Mouse (Mus musculus) G1E (cell line): Measurements from ENCODE around the gene Pde1c.

ENCODE experiments used
- CTCF ChIP-seq: IDR thresholded peaks from 2 replicates; pipeline ENCODE4 v1.5.1; 2012; ENCODE audit warnings: low read depth, low read length, inconsistent platforms, mixed read lengths
- GATA1 ChIP-seq: IDR thresholded peaks from 2 replicates; pipeline ENCODE4 v1.6.1; 2012; ENCODE audit warnings: borderline replicate concordance, low read length, inconsistent platforms, mixed read lengths
- TAL1 ChIP-seq: conservative IDR thresholded peaks from 2 replicates; pipeline ENCODE4 v1.6.1; 2012; ENCODE audit warnings: low read depth, low read length, inconsistent platforms, mixed read lengths

GRCm38 (mm10) chr6:56322799-56323198, 246.1 kb downstream of the Pde1c start:
- TF ChIP-seq CTCF (no peak), GATA1 (no peak), TAL1 (no peak)
